Mouse (Mus musculus) limb, embryonic 11.5 days (tissue): ENCODE data around the gene Smoc1. TPM values are rescaled to one million over a fixed set of nuclear protein-coding genes. Genes with fewer than 3 reads are reported as not detected.

Experiments
- ATAC-seq: fragments of 200-750 bp; cut with Nextera tagmentation; 2 replicates; pipeline ENCODE4 v1.8.0; 2017; ENCODE audit warnings: low read depth; ENCODE audit not compliant: insufficient number of reproducible peaks, low FRiP score, low TSS enrichment
- DNase-seq: peaks from one replicate; pipeline ENCODE4 v3.0.0-alpha.2; 2015; ENCODE audit warnings: low spot score
- H3K27ac ChIP-seq: fragments of 300-500 bp; sonication (generic); replicated peaks from 2 replicates; pipeline ENCODE4 v1.5.1; 2014; ENCODE audit warnings: low read depth, mild to moderate bottlenecking, low read length
- H3K27me3 ChIP-seq: fragments of 300-500 bp; sonication (generic); 2 replicates; pipeline ENCODE4 v1.6.1; 2014; ENCODE audit warnings: mild to moderate bottlenecking, low read length, mixed read lengths; ENCODE audit not compliant: control insufficient read depth, insufficient read depth
- H3K36me3 ChIP-seq: fragments of 300-500 bp; sonication (generic); 2 replicates; pipeline ENCODE4 v1.6.1; 2014; ENCODE audit warnings: mild to moderate bottlenecking, low read length, moderate library complexity, mixed read lengths; ENCODE audit not compliant: control insufficient read depth, insufficient read depth
- H3K4me1 ChIP-seq: fragments of 300-500 bp; sonication (generic); 2 replicates; pipeline ENCODE4 v1.6.1; 2014; ENCODE audit warnings: low read length, mixed read lengths; ENCODE audit not compliant: control insufficient read depth, insufficient read depth
- H3K4me2 ChIP-seq: fragments of 300-500 bp; sonication (generic); 2 replicates; pipeline ENCODE4 v1.6.1; 2014; ENCODE audit warnings: low read depth, mild to moderate bottlenecking, moderate library complexity; ENCODE audit not compliant: severe bottlenecking
- H3K4me3 ChIP-seq: fragments of 300-500 bp; sonication (generic); 2 replicates; pipeline ENCODE4 v1.5.1; 2014; ENCODE audit warnings: low read depth, low read length
- H3K9ac ChIP-seq: fragments of 300-500 bp; sonication (generic); 2 replicates; pipeline ENCODE4 v1.6.1; 2014; ENCODE audit warnings: mild to moderate bottlenecking, low read length
- H3K9me3 ChIP-seq: fragments of 300-500 bp; sonication (generic); 2 replicates; pipeline ENCODE4 v1.6.1; 2016; ENCODE audit warnings: low read length; ENCODE audit not compliant: control insufficient read depth
- WGBS: fragments of 180-500 bp; shearing (Covaris S2); extraction: QIAGEN DNeasy Blood & Tissue Kit; methylation state at CpG from one replicate; pipeline ENCODE4 v1.1.7; 2014; 5-methylcytosine and 5-hydroxymethylcytosine counted together
- polyA plus RNA-seq: library from polyadenylated mRNA; unstranded; fragments of >200 nt; fragmentation: Nextera tagmentation; extraction: Ambion mirVana; gene quantifications from 2 replicates; pipeline ENCODE4 v1.2.1, GENCODE M21; 2014

Smoc1 gene
- polyA plus RNA-seq, 1 experiment from 2014 or later, result 15.6 TPM

GRCm38 (mm10) chr12:81055000-81055705 lies 28.5 kb downstream of the Smoc1 start:
- ATAC-seq (0 out of 2 replicates have a peak, but pooled peaks have one; percentile 17), DNase-seq (no peak)
- no peaks in the 10 kb centered on the region for H3K36me3 ChIP-seq
- no peak overlapping the region for H3K4me3 ChIP-seq
- no peaks in the 10 kb centered on the region for H3K27me3 ChIP-seq
- H3K9ac ChIP-seq, result no peak overlapping the region
- 0 out of 2 replicates have a peak, but pooled peaks cover 9% of the 10 kb centered on the region for H3K4me1 ChIP-seq
- H3K4me2 ChIP-seq, result no peak overlapping the region
- peak overlapping the region; percentile 11; the same call in 1 of the 2 replicates for H3K27ac ChIP-seq
- WGBS, result 79% methylated on average over 11 of the region's 11 CpGs
- no peaks in the 10 kb centered on the region for H3K9me3 ChIP-seq

- 90% methylated on average over 2 of the region's 2 CpGs for WGBS
Observed at GRCm38 (mm10) chr12:81055811-81056210, 29.2 kb downstream of the Smoc1 start.

GRCm38 (mm10) chr12:81057619-81058018 lies 31.0 kb downstream of the Smoc1 start:
- Histone ChIP-seq H3K9ac (no peak overlapping the region), H3K4me1 (0 out of 2 replicates have a peak, but pooled peaks cover 9% of the 10 kb centered on the region), H3K4me2 (no peak overlapping the region), H3K36me3 (no peaks in the 10 kb centered on the region), H3K27me3 (no peaks in the 10 kb centered on the region), H3K4me3 (no peak overlapping the region), H3K9me3 (no peaks in the 10 kb centered on the region), H3K27ac (no peak overlapping the region)
- 19% methylated on average over 4 of the region's 4 CpGs for WGBS
- DNase-seq, result no peak
- no peak for ATAC-seq

More at GRCm38 (mm10) chr12:81055811-81056210, 29.2 kb downstream of the Smoc1 start:
- no peak for ATAC-seq
- no peaks in the 10 kb centered on the region for H3K36me3 ChIP-seq
- no peaks in the 10 kb centered on the region for H3K9me3 ChIP-seq
- no peak overlapping the region for H3K9ac ChIP-seq
- H3K4me2 ChIP-seq, result no peak overlapping the region
- 0 out of 2 replicates have a peak, but pooled peaks cover 9% of the 10 kb centered on the region for H3K4me1 ChIP-seq
- no peak for DNase-seq
- no peak overlapping the region for H3K4me3 ChIP-seq
- H3K27ac ChIP-seq, result no peak overlapping the region
- H3K27me3 ChIP-seq, result no peaks in the 10 kb centered on the region

- no peaks in the 10 kb centered on the region for H3K36me3 ChIP-seq
- WGBS, result 93% methylated on average over 3 of the region's 3 CpGs
Observed at GRCm38 (mm10) chr12:81058561-81058960, 32.0 kb downstream of the Smoc1 start.

GRCm38 (mm10) chr12:81061831-81062361 lies 35.3 kb downstream of the Smoc1 start:
- ATAC-seq, result no peak
- H3K9me3 ChIP-seq, result no peaks in the 10 kb centered on the region
- no peak overlapping the region for H3K4me2 ChIP-seq
- no peak overlapping the region for H3K4me3 ChIP-seq
- H3K27me3 ChIP-seq, result no peaks in the 10 kb centered on the region
- 83% methylated on average over 6 of the region's 6 CpGs for WGBS
- DNase-seq, result no peak
- H3K36me3 ChIP-seq, result no peaks in the 10 kb centered on the region
- H3K4me1 ChIP-seq, result 0 out of 2 replicates have a peak, but pooled peaks cover under 1% of the 10 kb centered on the region
- no peak overlapping the region for H3K9ac ChIP-seq
- no peak overlapping the region for H3K27ac ChIP-seq

More at GRCm38 (mm10) chr12:81058561-81058960, 32.0 kb downstream of the Smoc1 start:
- Histone ChIP-seq H3K27me3 (no peaks in the 10 kb centered on the region), H3K4me2 (no peak overlapping the region), H3K27ac (no peak overlapping the region), H3K4me3 (no peak overlapping the region), H3K9me3 (no peaks in the 10 kb centered on the region), H3K4me1 (0 out of 2 replicates have a peak, but pooled peaks cover 9% of the 10 kb centered on the region), H3K9ac (no peak overlapping the region)
- DNase-seq, result no peak
- no peak for ATAC-seq

GRCm38 (mm10) chr12:81063336-81063955 lies 36.8 kb downstream of the Smoc1 start:
- Histone ChIP-seq H3K27ac (no peak overlapping the region), H3K4me3 (no peak overlapping the region), H3K4me1 (no peaks in the 10 kb centered on the region), H3K9me3 (no peaks in the 10 kb centered on the region), H3K36me3 (no peaks in the 10 kb centered on the region), H3K27me3 (no peaks in the 10 kb centered on the region), H3K9ac (no peak overlapping the region), H3K4me2 (no peak overlapping the region)
- DNase-seq, result no peak
- ATAC-seq, result no peak
- 92% methylated on average over 6 of the region's 6 CpGs for WGBS

GRCm38 (mm10) chr12:81074139-81074538 lies 47.5 kb downstream of the Smoc1 start:
- H3K4me1 ChIP-seq, result no peaks in the 10 kb centered on the region
- H3K9me3 ChIP-seq, result peaks cover 5% of the 10 kb centered on the region; the same call in 1 of the 2 replicates
- H3K9ac ChIP-seq, result no peak overlapping the region
- H3K36me3 ChIP-seq, result no peaks in the 10 kb centered on the region
- no peak overlapping the region for H3K27ac ChIP-seq
- WGBS, result 94% methylated on average over 2 of the region's 2 CpGs
- H3K4me2 ChIP-seq, result no peak overlapping the region
- no peak for DNase-seq
- ATAC-seq, result no peak
- no peak overlapping the region for H3K4me3 ChIP-seq
- H3K27me3 ChIP-seq, result no peaks in the 10 kb centered on the region

- Histone ChIP-seq H3K4me1 (no peaks in the 10 kb centered on the region), H3K27ac (no peak overlapping the region), H3K9ac (no peak overlapping the region), H3K9me3 (peaks cover 6% of the 10 kb centered on the region; the same call in 1 of the 2 replicates), H3K36me3 (no peaks in the 10 kb centered on the region), H3K4me2 (no peak overlapping the region), H3K27me3 (no peaks in the 10 kb centered on the region), H3K4me3 (no peak overlapping the region)
- DNase-seq (no peak), ATAC-seq (no peak)
- 74% methylated on average over 3 of the region's 3 CpGs for WGBS
Observed at GRCm38 (mm10) chr12:81074941-81075340, 48.3 kb downstream of the Smoc1 start.
